Mouse (Mus musculus) embryonic fibroblast, embryonic 13.5 days (primary cell): Measurements from ENCODE around the gene Kcnd2.

ENCODE experiments used
- CTCF ChIP-seq: IDR thresholded peaks from 2 replicates; pipeline ENCODE4 v1.5.1; 2011; ENCODE audit warnings: mild to moderate bottlenecking, control low read depth, low read length, moderate library complexity, borderline replicate concordance; ENCODE audit not compliant: insufficient read depth
- POLR2A ChIP-seq: IDR thresholded peaks from 2 replicates; pipeline ENCODE4 v1.6.1; 2011; ENCODE audit warnings: low read depth, mild to moderate bottlenecking, control low read depth, low read length, moderate library complexity

GRCm38 (mm10) chr6:21413656-21414055, 198.4 kb downstream of the Kcnd2 start:
- TF ChIP-seq CTCF (no peak), POLR2A (no peak)
